Mouse (Mus musculus) heart, postnatal 0 days (tissue): ENCODE results near the gene Atg2b. TPM values are rescaled to one million over a fixed set of nuclear protein-coding genes. Genes with fewer than 3 reads are reported as not detected.

ENCODE experiments used
- ATAC-seq: fragments of 200-750 bp; cut with Nextera tagmentation; 2 replicates; pipeline ENCODE4 v1.8.0; 2017; ENCODE audit warnings: low read depth, moderate number of reproducible peaks, moderate library complexity; ENCODE audit not compliant: insufficient read depth
- DNase-seq: peaks from one replicate; pipeline ENCODE4 v3.0.0-alpha.2; 2016; ENCODE audit warnings: low spot score
- H3K27ac ChIP-seq: fragments of 300-500 bp; sonication (generic); 2 replicates; pipeline ENCODE4 v1.5.1; 2014; ENCODE audit warnings: low read depth, mild to moderate bottlenecking
- H3K27me3 ChIP-seq: fragments of 300-500 bp; sonication (generic); 2 replicates; pipeline ENCODE4 v1.6.1; 2014; ENCODE audit warnings: low read length, mixed read lengths; ENCODE audit not compliant: control insufficient read depth, insufficient read depth
- H3K36me3 ChIP-seq: fragments of 300-500 bp; sonication (generic); replicated peaks from 2 replicates; pipeline ENCODE4 v1.6.1; 2014; ENCODE audit warnings: low read length, mixed read lengths; ENCODE audit not compliant: control insufficient read depth, insufficient read depth
- H3K4me1 ChIP-seq: fragments of 300-500 bp; sonication (generic); 2 replicates; pipeline ENCODE4 v1.6.1; 2014; ENCODE audit warnings: antibody characterized with exemption; ENCODE audit not compliant: control insufficient read depth, insufficient read depth
- H3K4me2 ChIP-seq: fragments of 300-500 bp; sonication (generic); 2 replicates; pipeline ENCODE4 v1.6.1; 2014; ENCODE audit warnings: low read depth, mild to moderate bottlenecking, low read length, moderate library complexity
- H3K4me3 ChIP-seq: fragments of 300-500 bp; sonication (generic); 2 replicates; pipeline ENCODE4 v1.5.1; 2014; ENCODE audit warnings: low read depth, low read length
- H3K9ac ChIP-seq: fragments of 300-500 bp; sonication (generic); replicated peaks from 2 replicates; pipeline ENCODE4 v1.6.1; 2014; ENCODE audit warnings: low read depth, low read length, mixed read lengths
- H3K9me3 ChIP-seq: fragments of 300-500 bp; sonication (generic); replicated peaks from 2 replicates; pipeline ENCODE4 v1.6.1; 2016; ENCODE audit warnings: low read length; ENCODE audit not compliant: control insufficient read depth
- CTCF ChIP-seq: IDR thresholded peaks from 2 replicates; pipeline ENCODE4 v1.5.1; 2016; ENCODE audit warnings: antibody characterized with exemption, control low read depth, low read depth
- EP300 ChIP-seq: IDR thresholded peaks from 2 replicates; pipeline ENCODE4 v1.6.1; 2016; ENCODE audit warnings: antibody characterized with exemption, low read depth
- WGBS: fragments of 180-500 bp; shearing (Covaris S2); extraction: QIAGEN DNeasy Blood & Tissue Kit; methylation state at CpG from one replicate; pipeline ENCODE4 v1.1.7; 2014; 5-methylcytosine and 5-hydroxymethylcytosine counted together
- polyA plus RNA-seq: library from polyadenylated mRNA; unstranded; fragments of >200 nt; fragmentation: Nextera tagmentation; extraction: Ambion mirVana; gene quantifications from 2 replicates; pipeline ENCODE4 v1.2.1, GENCODE M21; 2015
- total RNA-seq: library from RNA; depleted of rRNA; stranded (reverse); fragments of >200 nt; gene quantifications from 2 replicates; pipeline ENCODE4 v1.2.3, GENCODE M21; 2014; ENCODE audit warnings: low replicate concordance

Gene Atg2b
- total and polyA plus RNA-seq, 2 experiments from 2014 or later = 5.4 to 20.8 TPM

DNA sequence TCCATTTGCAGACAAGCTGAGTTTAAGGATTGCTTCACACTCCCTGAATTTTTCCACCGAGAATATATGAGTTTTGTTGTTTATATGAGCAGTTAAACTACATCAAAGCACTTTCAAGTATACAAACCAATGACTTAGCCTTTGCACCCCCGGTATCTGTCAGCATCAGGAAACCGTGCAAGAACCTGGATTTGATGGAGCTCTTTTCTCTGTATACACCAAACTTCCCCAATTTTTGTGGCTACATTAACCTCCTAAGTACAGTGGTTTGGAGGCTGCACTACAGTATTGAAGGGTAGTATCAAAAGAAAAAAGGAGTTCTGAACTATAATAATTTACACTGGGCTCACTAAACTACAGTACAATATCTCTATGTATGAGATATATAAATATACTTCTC lies 6.2 kb downstream of the Atg2b start:
- DNase-seq = no peak
- WGBS = 90% methylated on average over 3 of the region's 3 CpGs
- no peak overlapping the region for H3K4me3 ChIP-seq
- H3K9ac ChIP-seq = no peak overlapping the region
- TF ChIP-seq EP300 (no peak), CTCF (no peak)
- no peak overlapping the region for H3K4me2 ChIP-seq
- no peaks in the 10 kb centered on the region for H3K27me3 ChIP-seq
- H3K27ac ChIP-seq = no peak overlapping the region
- ATAC-seq = no peak
- no peaks in the 10 kb centered on the region for H3K9me3 ChIP-seq
- peaks cover 9% of the 10 kb centered on the region; the same call in 1 of the 2 replicates for H3K4me1 ChIP-seq
- H3K36me3 ChIP-seq = peaks cover 12% of the 10 kb centered on the region

DNA sequence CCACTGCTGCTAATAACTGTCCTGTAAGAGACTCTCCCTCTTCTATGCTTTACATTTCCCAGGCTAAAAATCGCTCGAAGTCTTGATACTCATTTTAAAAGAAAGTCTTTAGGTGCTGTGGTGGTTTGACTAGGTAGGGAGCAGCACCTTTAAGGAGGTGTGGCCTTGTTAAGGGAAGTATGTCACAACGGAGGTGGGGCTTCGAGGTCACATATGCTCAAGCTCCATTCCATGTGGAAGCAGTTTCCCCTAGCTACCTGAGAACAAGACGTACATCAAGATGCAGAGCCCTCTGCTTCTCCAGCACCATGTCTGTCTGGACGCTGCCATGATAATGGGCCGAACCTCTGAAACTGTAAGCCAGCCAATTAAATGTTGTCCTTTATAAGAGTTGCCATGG lies 6.8 kb downstream of the Atg2b start:
- Histone ChIP-seq H3K4me3 (no peak overlapping the region), H3K27ac (no peak overlapping the region), H3K4me1 (peaks cover 4% of the 10 kb centered on the region; the same call in 1 of the 2 replicates), H3K4me2 (no peak overlapping the region), H3K9ac (no peak overlapping the region), H3K9me3 (no peaks in the 10 kb centered on the region), H3K36me3 (peaks cover 18% of the 10 kb centered on the region), H3K27me3 (no peaks in the 10 kb centered on the region)
- DNase-seq (no peak), ATAC-seq (no peak)
- WGBS = 90% methylated on average over 7 of the region's 7 CpGs
- TF ChIP-seq EP300 = no peak
- no peak for TF ChIP-seq CTCF

DNA sequence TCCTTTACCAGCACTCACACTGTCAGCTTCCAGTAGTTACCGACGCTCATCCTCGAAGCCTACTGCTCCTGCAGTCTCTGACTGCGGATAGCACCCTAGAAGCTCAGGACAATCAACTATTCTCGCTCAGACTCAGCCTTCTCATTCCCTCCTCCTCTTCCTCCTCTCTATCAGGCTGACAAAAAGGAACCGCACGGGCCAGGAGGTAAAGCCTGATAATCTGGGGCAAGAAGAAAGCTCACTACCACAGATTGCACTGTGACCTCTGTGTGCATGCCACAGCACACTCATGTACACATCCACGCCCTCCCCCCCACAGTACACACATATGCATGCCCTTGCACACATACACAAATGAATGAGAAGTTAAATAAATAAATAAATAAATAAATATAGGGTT lies 8.7 kb downstream of the Atg2b start:
- Histone ChIP-seq H3K4me2 (no peak overlapping the region), H3K27ac (no peak overlapping the region), H3K4me3 (no peak overlapping the region), H3K9me3 (no peaks in the 10 kb centered on the region), H3K27me3 (no peaks in the 10 kb centered on the region), H3K36me3 (peaks cover 27% of the 10 kb centered on the region), H3K4me1 (no peaks in the 10 kb centered on the region), H3K9ac (no peak overlapping the region)
- TF ChIP-seq EP300 = no peak
- no peak for TF ChIP-seq CTCF
- WGBS = 88% methylated on average over 8 of the region's 8 CpGs
- ATAC-seq (no peak), DNase-seq (no peak)

DNA sequence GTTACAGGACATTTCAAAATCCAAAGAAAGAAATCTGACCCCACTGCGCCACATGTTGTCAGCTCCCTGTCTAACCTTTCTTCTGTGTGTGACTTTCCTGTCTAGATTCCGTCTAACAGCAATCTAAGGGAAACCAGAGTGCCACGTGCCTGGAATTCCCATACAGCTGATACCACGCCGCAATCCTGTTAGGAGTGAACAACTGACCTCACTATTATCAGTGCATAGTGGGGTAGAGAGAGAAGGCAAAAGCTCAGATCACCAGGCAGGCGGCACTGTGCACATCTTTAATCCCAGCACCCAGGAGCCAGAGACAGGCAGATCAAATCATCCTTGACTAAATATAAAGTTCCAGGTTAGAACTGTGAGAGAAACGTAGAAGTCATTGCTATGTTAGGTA lies 29.2 kb downstream of the Atg2b start:
- no peak overlapping the region for H3K4me3 ChIP-seq
- ATAC-seq = peak; percentile 64; the same call in 1 of the 2 replicates
- H3K4me2 ChIP-seq = no peak overlapping the region
- WGBS = 40% methylated on average over 7 of the region's 7 CpGs
- H3K36me3 ChIP-seq = peaks cover 75% of the 10 kb centered on the region
- H3K9me3 ChIP-seq = no peaks in the 10 kb centered on the region
- no peak for DNase-seq
- H3K27ac ChIP-seq = no peak overlapping the region
- H3K9ac ChIP-seq = no peak overlapping the region
- H3K27me3 ChIP-seq = no peaks in the 10 kb centered on the region
- TF ChIP-seq CTCF = no peak
- no peak for TF ChIP-seq EP300
- no peaks in the 10 kb centered on the region for H3K4me1 ChIP-seq

DNA sequence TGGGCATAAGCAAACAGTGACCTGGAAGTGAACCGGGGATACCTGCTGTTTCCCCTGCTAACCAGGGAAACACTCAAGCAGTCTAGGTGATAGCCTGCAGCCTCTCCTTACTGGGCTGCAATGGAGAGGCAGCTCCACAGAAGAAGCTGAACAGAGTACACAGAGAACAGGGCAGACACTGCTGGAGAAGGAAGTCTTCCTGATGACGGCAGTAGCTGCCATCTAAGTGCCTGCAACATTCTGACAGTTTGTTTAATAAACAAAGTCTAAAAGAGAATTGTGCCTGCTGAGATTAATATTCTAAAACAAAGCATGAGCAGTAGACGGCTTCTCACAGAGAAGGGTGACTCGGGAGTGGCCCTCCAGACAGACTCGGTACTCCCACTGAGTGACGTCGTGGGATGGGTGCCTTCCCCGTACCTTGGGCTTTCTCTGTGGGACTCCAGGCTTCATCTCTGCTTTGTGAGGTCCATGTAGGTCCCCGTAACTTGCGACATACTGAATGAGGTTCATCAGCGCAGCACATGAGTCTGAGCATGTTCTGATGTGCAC lies 42.2 kb downstream of the Atg2b start:
- Histone ChIP-seq H3K9me3 (no peaks in the 10 kb centered on the region), H3K27ac (no peak overlapping the region), H3K4me2 (no peak overlapping the region), H3K4me3 (no peak overlapping the region), H3K27me3 (no peaks in the 10 kb centered on the region), H3K9ac (no peak overlapping the region), H3K36me3 (peaks cover 98% of the 10 kb centered on the region), H3K4me1 (no peaks in the 10 kb centered on the region)
- no peak for ATAC-seq
- no peak for DNase-seq
- TF ChIP-seq EP300 (no peak), CTCF (no peak)
- WGBS = 88% methylated on average over 11 of the region's 11 CpGs

DNA sequence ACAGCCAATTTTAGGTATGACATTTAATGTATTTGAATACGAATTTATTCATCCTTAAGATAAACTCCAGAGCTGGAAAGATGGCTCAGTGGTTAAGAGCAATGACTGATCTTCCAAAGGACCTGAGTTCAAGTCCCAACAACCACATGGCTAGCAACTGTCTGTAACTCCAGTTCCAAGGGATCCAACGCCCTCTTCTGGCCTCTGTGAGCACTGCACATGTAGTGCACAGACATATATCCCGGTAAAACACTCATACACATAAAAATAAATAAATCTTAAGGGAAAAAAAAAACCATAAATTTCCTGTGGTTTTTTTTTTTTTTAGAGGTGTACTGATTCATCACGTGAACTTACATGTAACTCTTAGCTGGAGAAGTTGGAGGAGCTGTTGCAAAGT lies 47.5 kb downstream of the Atg2b start:
- 76% methylated on average over 4 of the region's 4 CpGs for WGBS
- H3K4me2 ChIP-seq = no peak overlapping the region
- H3K36me3 ChIP-seq = peaks cover 98% of the 10 kb centered on the region
- no peaks in the 10 kb centered on the region for H3K4me1 ChIP-seq
- H3K27me3 ChIP-seq = no peaks in the 10 kb centered on the region
- DNase-seq = no peak
- H3K27ac ChIP-seq = no peak overlapping the region
- TF ChIP-seq CTCF (no peak), EP300 (no peak)
- no peaks in the 10 kb centered on the region for H3K9me3 ChIP-seq
- H3K4me3 ChIP-seq = no peak overlapping the region
- H3K9ac ChIP-seq = no peak overlapping the region
- no peak for ATAC-seq
